Mouse (Mus musculus) frontal cortex, adult (tissue): ENCODE results near the gene Cd276.

Experiments
- ATAC-seq: cut with Nextera tagmentation; 2 replicates; pipeline ENCODE4 v1.9.2; 2017; ENCODE audit warnings: mild to moderate bottlenecking, moderate library complexity, mixed read lengths; ENCODE audit not compliant: low TSS enrichment

Gene Cd276

DNA sequence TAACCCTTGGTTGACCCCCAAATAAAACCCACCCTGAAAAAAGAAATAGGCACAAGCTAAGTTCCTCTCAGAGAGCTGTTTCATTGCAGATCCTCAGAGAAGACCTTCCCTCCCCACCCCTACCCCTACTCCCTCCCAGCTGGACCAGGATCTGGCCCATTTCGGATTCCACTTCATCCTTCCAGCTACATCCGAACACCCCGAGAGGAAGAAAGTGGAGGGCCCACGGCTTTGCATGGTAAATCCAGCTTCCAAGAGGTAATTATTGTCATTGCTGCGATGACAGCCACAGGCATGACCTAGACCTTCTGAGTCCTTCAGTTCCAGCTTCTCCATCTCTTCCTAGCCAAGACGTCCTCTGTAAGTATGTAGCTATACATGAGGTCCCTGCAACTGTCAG, 4.3 kb downstream of the Cd276 start:
- ATAC-seq, result no peak

DNA sequence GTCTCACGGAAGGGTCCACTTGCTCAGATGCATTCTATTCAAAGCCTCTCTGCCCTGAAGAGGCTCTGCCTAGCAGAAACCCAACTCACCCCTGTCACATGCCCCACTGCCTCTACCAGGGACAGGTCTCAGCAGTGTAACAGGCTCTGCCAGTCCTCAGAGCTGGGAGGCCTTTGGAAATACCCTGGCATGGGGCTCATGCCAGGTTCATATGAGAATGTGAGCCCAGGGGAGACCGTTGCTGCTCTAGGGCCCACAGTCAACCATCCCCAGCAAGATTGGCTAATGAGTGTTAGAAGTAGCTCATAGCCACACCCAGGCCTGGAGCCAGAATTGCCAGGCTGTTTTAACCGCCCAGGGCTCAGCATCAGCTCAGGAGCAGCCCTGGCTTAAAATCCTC, 5.5 kb downstream of the Cd276 start:
- ATAC-seq, result no peak

DNA sequence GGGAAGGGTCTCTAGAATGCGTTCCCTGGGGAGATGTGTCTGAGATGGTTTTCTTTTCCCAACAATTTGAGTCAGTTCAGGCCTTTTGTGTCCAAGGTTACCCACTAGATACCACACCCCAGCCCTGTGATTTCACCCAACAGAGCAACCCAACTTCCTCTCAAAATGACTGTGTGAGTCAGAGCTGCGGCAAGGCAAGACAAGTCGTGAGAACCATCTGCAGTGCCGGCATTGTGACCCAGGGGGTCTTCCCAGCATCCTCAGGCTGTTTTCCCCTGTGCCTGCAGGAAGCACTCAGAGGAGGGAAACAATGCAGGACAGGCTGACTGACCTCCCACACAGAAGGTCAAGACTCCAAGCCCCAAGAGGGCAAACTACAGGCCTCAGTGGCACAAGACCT, 6.3 kb downstream of the Cd276 start:
- ATAC-seq, result no peak

DNA sequence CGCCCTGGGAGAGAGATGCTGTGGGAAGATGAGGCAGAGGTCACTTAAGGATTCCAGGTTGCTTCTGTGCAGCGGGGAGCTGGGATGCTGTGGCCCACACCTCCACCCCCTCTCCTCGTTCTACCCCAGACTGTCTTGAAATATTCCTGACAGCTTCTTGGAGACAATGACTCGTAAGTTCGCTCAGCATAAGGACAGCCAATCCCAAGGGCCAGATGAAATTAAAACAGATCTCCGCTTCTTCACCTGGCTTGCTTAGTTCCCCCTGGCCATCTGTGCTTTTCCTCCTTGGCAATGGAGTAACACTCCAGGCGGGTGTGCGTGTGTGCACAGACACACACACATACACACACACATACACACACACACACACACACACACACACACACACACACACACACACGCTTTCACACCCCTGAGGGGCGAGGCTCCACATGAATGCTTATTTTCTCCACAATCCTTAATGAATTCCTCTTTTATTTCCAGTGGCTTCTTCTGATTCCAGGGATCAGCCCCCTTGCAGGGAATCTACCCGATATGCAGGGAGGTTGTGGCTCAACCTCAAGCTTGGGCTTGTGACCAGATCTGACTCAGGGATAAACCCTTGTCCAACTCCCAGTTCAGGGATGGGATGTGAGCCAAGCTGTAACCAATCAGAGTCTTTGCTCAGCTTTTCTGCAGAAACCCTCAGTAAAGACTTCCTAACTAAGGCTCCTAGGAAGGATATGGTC, 8.4 kb downstream of the Cd276 start:
- ATAC-seq, result peak; percentile 64

DNA sequence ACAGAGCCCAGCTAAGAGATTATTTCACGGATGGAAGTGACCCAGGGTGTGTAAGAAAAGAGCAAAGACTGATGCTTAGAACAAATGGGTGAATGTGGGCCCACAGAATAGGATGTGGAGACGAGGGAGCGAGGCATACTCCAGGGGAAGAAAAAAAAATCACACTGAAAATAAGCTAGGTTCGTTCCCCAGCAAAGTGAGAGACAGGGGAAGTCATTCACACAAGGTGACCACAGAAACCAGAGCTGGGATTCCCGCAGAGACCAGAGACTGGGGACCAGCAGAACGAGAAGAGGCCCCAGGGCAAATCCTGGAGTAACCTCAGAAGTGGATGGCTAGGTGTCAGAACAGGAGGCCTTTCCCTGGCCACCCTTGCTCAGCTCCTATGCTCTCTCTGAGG, 9.8 kb downstream of the Cd276 start:
- ATAC-seq, result no peak

DNA sequence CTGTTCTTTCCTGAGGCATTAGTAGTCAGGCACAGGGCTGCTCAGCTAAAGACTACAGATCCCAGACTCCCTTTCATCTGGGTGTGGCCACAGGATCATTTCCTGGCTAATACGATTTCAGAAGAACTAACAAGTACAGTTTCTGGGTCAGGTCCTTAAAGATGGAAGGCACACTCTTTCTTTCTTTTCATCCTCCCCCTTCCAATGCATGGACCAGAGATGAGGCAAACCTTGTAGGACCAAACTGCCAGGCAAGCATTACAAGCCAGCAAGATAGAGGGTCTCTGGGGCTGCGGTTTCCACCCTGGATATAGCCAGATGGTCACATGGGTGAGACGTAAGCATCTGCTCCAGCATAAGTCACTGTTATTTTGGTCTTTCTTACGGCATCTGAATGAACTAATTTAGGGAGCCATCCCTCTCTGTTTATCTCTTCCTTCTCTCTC, 10.3 kb downstream of the Cd276 start:
- ATAC-seq, result peak; percentile 61

DNA sequence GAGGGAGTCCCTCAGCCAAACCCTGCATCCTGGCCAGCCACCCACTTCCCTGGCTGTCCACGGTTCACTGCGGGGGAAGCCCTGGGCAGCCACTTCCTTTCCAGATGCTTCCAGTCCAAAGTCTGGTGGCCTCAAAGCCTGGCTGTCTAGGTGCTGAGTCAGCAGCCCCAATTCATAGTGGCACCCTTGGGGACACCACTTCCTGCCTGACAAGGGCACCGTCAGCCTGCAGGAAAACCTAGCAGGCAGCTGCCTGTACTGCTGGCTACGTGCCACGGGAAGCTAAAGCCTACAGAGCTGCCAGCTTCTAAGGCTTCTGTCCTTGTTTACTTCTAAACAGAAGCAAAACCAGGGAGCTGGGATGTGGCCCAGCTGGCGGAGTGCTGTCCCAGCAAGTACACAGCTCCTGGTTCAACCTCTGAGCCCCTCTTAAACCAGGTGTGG, 13.3 kb downstream of the Cd276 start:
- peak; percentile 21; the same call in 1 of the 2 replicates for ATAC-seq

DNA sequence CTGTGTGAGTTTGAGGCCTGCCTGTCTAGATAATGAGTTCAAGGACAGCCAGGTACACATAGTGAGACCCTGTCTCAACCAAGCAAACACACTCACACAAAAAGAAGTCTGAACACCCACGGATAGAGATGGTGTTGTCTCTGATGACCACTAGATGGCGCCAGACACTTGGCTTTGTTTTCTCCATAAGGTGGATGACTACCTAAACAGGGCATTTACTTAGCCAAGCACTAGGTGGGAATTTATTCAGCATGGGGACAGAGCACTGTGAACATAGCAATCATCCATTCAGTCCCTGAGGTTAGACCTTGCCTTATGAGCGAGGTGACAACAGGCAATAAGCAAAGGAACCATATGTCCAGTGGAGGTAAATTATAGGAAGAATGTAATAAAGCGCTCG, 15.4 kb downstream of the Cd276 start:
- 0 out of 2 replicates have a peak, but pooled peaks have one; percentile 32 for ATAC-seq

DNA sequence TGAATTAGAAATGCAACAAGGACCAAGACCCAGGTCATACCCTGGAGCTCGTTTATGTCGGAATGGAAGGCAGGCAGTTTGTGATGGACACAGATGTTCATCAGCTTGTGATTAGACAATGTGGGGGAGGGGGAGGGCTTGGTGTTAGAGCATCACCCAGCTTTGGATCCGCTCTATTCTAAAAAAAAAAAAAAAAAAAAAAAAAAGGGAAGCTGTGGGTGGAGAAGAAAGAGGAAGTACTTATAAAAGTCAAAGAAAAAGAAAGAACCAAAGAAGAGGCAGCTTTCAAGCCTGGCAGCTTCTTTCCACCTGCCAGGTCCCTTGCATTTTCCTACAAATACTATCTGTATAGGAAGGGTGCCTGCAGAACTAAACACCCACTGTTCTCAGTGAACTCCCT, 17.5 kb downstream of the Cd276 start:
- ATAC-seq, result no peak

DNA sequence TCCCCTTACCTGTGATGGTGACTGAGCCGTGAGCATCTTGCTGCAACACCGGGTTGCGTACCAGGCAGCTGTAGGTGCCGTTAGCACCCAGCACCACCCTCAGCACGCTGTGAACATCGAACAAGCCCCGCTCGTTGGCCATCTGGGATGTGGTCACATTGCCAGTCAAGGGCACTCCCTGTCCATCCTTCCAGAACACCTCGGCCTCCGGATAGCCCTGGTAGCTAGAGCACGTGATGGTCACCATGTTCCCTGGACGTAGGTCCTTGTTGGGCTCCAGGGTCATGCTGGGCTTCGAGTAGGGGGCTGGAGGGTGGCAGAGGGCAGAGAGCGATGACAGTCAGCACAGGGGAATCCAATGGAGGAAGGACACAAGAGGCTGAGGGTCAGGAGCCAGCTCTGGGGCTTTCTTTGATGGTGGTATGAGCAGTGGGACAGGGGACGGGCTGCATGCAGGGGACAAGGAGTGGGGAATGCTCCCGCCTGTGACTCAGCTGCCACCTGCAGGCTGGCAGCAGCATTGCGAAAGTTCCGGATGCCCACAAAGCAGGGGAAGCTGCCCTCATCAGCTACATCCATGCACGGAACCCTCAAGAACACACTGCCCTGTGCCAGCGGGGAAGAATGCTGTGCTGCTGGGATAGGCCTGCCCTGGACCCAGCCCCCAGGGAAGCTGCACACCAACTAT, 19.6 kb downstream of the Cd276 start:
- ATAC-seq, result peak; percentile 38

DNA sequence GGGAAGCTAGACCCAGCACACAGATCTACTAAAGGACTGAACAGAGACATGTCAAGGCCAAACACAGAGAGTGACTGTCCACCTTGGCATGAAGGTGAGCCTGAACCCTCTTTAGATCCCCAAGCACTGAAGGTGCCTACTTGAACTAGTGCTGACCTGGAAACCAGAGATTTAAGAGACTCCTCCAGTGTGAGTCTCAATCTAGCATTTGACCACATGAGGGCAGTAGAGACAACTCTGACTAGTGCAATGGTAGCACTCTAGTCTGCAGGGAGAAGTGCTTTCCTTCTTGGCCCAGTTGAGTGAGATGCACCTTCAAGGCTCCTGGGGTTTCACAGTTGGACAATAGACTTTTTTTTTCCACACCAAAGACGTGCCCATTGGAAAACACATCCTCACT, 20.5 kb downstream of the Cd276 start:
- ATAC-seq, result peak; percentile 87

DNA sequence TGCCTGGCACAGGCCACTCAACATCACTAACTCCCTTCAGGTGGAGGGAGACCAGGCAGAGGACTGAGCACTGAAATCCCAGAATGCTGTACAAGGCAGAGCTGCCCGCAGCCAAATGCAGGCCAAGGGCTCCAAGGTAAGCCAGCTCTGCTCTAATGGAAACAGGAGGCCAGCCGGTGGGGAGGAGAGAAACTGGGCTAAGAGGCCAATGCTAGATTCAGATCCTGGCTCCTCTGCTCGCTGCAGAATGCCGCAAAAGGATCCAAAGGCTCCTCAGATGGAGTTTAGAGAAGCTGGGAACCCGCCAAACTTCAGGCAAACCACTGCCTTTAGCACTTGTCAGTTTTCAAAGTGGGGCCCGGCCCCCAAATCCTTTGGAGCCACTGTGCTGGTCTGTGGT, 21.9 kb downstream of the Cd276 start:
- no peak for ATAC-seq

DNA sequence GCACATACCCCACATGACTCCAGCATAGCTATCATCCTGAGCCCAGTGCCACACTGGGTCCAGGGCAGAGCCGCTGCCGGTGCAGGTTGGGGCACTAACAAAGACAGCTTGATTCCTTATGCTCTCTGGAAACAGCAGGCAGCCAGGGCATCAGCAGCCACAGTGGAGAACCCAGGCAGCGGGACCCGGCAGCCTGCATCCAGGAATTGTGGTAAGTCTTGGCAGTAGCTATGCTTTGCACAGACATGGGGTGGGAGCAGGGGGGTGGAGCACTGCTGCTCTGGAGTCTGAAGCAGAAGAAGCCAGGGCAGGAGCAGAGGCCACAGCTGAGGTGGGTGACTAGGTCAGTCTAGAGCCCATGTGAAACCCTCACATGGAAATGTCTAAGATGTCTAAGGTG, 23.0 kb downstream of the Cd276 start:
- no peak for ATAC-seq

DNA sequence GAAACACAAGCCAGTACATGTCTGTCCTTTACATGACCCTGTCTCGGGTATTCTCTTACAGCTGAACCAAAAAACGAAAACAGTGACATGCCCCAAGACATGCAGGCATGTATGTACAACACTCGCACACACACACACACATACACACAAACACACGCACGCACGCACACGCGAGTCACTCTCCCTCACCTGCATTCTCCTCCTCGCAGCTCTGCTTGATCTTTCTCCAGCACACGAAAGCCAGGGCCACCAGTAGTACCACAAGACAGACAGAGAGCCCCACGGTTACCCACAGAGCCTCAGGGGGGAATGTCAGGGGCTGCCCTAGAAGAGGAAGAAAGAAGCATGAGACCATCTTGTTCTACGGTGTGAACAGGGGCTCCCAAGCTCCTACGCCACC, 24.8 kb downstream of the Cd276 start:
- ATAC-seq, result no peak

DNA sequence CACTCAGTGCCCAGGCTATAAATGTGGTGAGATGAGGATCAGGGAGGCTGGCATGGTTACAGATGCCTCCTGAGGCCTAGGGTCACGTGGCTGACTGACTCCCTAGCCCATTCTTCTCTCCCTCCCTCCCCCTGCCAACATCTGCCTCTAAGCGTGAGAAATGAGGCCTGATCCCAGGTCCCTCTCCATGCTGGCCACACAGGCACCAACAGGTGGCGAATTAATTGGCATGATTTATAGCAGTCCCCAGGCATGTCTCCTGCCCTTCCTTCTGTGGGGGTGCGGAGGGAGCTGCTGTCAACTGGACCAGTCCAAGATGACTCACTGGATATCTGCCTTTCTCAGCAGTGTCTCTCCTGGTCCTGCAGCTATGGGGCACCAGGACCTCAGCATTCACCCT, 27.4 kb downstream of the Cd276 start:
- ATAC-seq, result no peak

DNA sequence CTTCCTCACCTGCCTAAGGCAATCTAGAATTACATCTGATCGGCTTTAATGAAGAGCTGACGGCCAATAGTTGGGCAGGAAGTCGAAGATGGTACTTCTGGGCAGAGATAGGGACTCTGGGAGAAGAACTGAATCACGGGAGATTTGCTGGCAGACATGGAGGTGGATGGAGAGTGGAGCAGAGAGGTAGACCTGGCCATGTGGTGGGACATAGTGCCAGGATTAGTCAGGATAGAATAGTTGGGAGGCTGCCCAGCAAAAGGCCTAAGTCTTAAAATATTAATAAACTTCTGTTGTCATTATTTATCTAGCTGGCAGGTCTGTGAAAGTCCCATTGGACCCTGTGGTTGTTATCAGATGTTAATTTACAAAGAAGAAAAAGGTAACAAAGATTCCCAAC, 30.1 kb downstream of the Cd276 start:
- ATAC-seq, result no peak

DNA sequence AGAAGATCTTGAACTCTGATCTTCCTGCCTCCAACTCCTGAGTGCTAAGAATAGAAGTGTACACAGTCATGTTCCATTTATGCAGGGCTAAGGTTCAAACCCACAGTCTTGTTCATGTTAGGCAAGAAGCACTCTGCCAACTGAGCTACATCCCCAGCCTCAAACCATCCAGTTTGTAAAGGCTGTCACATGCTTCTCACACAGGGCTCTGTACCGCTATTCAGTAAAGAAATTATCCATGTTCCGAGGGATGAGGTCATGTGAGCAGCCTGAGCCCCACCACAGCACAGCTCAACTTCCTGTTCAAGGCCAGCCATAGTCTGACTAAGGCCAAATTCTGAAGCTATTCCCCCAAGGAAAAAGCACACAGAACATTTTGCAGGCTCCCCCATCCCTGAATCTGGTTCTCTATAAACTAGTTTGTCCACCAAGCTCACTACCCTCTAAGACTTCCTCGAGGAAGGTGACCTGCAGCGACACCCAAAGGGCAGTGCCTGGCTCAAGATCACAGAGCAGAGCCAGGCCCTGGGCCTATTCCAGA, 33.3 kb downstream of the Cd276 start:
- ATAC-seq, result no peak

DNA sequence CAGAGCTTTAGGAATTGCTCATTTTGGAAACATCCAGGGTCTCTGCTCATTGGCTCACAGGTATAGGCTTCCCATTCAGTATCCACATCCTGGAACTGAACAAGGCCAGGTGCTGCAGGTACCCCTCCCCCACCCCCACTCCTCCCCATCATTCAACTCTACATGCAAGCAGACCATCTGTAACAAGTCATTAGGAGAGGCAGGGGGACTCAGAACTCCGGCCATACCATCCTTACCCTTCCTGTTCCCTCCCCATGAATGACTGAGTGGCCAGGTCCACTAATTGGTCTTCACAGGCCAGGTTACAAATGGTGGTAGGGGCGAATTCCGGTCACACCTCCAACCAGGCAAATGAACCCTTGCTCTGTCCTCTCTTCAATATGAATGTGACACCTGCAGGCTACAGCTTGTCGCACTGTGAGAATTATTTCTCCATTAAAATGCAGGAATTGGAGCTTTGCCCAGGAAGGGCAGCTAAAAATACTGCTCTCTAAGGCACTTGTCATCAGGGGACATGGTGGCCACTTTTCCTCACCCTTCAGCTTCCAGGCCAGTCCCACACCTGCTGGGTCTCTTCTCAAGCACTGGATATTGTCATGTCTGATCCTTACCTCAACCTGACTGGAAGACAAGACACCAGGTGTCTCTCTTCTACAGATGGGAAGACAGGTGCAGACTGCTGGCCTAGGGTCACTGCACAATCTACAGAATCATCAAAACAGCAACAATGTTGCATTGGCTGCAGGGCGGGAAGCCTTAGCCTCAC, 34.2 kb downstream of the Cd276 start:
- no peak for ATAC-seq

DNA sequence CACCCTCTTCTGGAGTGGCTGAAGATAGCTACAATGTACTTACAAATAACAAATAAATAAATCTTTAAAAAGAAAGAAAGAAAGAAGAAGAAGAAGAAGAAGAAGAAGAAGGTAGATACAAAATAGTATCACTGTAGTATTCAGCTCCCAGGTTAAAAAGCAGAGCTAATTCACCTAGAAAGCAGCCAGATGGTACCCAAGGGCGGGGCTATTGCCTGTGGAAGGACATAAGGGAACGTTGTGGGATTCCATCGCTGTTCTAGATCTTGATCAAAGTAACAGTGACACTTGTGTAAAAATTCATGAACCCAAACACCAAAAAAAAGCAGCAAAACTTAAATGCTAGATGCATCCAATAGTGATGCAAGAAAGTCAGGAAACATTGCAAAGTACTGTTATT, 35.3 kb downstream of the Cd276 start:
- no peak for ATAC-seq

DNA sequence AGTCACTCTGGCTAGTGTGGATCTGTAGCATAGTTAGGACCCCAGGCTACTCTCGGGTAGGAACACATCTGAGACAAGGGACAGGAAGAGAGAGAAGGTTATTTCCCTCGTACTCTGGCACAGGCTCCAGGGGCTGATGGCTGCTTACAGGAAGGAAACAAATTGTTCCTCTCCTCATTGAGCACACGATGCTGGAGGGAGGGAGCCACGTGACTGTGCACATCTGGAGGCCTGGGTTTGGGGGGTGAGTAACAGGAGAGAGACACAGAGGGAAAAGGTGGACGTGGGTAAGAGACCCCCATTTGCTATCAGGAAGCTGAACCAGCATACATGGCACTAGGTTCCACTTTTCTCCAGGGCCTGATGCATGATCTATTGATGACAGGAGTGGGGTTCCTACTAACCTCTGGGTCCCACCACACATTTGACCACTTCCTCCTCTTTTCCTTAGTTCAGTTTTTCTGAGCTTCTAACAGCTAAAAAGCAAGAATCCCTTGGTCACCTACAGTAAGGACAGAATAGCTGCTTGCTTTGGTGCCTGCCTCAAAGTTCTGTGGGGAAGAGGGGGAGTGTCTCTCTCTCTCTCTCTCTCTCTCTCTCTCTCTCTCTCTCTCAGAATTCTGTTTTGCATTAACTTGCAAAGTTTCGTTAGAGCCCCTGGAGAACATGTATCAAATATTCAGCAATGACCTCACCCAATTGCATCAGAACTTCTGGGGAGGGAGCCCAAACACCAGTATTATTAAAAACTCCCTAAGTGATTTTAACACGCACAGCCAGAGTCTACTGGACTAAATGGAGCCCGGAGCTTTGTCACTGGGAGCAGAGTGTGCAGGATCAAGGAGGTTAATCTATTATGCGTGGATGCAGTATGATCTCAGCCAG, 37.1 kb downstream of the Cd276 start:
- no peak for ATAC-seq

DNA sequence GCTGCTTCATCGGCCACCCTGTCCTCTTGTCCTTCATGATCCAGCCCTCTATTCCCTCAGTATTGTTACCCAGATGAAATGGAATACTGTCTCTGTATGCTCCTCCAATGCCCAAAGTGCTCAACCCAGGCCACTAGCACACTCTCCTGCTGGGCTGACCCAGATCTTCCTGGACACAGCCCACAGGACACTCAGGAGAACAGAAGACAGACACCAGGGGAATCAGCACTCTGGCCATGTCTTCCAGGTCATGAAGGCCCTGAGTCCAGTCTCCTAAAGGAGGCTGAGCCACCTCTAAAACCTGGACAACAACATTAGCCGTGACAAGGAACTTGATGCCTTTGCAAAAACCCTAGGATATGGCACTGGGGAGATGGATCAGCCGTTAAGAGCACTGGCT, 38.8 kb downstream of the Cd276 start:
- no peak for ATAC-seq
